ENCODE assay signal across 8 mouse cellular contexts in the genomic region with DNA sequence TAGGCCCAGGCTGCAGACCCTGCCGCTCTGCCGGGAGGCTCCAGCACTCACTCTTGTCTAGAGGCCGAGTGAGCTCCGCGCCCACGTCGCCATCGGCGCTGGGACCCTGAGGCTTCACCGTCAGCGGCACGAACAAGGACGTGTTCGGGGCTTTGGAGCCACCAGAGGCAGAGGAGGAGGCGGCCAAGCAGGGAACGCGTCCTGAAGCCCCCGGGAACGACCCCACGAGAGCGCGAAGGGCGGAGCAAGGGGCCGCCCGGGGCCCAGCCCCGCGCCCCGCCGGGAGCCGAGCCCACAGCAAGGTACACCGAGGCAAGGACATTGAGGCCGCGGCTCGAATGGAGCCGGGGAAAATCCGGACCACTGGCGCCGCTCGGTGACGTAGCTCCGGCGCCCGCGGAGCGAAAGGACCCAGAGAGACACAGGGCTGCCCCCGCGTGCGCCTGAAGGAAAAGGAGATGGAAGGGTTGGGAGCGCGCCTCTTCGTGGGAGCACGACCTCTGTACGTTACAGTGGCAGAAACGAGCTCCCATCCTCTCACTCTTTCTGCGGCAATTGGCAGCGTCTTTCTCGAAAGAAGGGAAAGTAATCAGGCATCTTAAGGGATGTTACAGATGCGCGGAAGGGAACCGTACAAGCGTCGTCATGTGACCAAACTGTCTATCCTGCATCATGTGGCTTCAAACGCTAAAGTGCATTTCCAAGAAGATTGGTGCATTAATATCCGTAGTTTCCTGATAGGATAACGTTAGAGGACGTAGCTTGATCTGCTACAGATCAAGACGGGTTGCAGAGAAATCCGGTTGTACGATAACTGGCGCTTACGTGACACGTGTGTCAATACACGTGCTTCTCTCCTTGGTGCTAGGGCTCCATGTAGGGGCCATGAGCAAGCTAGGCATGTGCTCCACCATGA. TPM values are rescaled to one million over a fixed set of nuclear protein-coding genes. Genes with fewer than 3 reads are reported as not detected.
A peak's percentile ranks its signal among the peaks of the same experiment; 100 is the strongest.
DNase-seq lines count a peak whose midpoint lies in the region; ATAC-seq and TF ChIP-seq lines count a peak whose summit lies in the region.

A gene (plus strand): TSS at position 126 of the 916 bp plus-strand sequence.
A gene (minus strand): TSS at position 375 of the 916 bp plus-strand sequence.

- no peak for TF ChIP-seq POLR2A in kidney, adult 2 months (IDR thresholded peaks at IDR 0.05; ENCODE audit: low read depth, low read length)
- TF ChIP-seq POLR2A in spleen, adult 2 months (IDR thresholded peaks at IDR 0.05; ENCODE audit: low read depth, low read length) = peak; percentile 32; the same call in 1 of the 2 replicates

- no peaks in the 10 kb centered on the region for H3K27me3 ChIP-seq in embryonic facial prominence, embryonic 13.5 days
- H3K27me3 ChIP-seq in kidney, adult 2 months (replicated peaks; ENCODE audit: control insufficient read depth, insufficient read depth, low read length) = no peaks in the 10 kb centered on the region
- no peaks in the 10 kb centered on the region for H3K27me3 ChIP-seq in limb, embryonic 12.5 days
- H3K27me3 ChIP-seq in midbrain, embryonic 15.5 days (replicated peaks) = no peaks in the 10 kb centered on the region
- no peaks in the 10 kb centered on the region for H3K27me3 ChIP-seq in spleen, adult 2 months (ENCODE audit: control insufficient read depth, insufficient read depth, low read length)

- peaks cover 28% of the 10 kb centered on the region for H3K36me3 ChIP-seq in embryonic facial prominence, embryonic 13.5 days
- no peaks in the 10 kb centered on the region; the same call in 1 of the 2 replicates for H3K36me3 ChIP-seq in kidney, adult 2 months (ENCODE audit: control insufficient read depth, insufficient read depth, low read length)
- peaks cover 32% of the 10 kb centered on the region for H3K36me3 ChIP-seq in limb, embryonic 12.5 days
- peaks cover 23% of the 10 kb centered on the region for H3K36me3 ChIP-seq in midbrain, embryonic 15.5 days (replicated peaks)
- H3K36me3 ChIP-seq in spleen, adult 2 months (ENCODE audit: control insufficient read depth, insufficient read depth, low read length) = peaks cover 10% of the 10 kb centered on the region

- H3K9ac ChIP-seq in embryonic facial prominence, embryonic 13.5 days = peak within 1 kb of the TSS; percentile 98
- H3K9ac ChIP-seq in limb, embryonic 12.5 days (replicated peaks) = peak within 1 kb of the TSS; percentile 93
- peak within 1 kb of the TSS; percentile 98 for H3K9ac ChIP-seq in midbrain, embryonic 15.5 days

- DNase-seq in 3134 (ENCODE audit: extremely low read depth, insufficient read length, low spot score) = peak; percentile 87
- peak; percentile 91 to 94 for DNase-seq in adrenal gland, postnatal 36 days
- peak; percentile 88 to 98 for DNase-seq in heart, adult 18-20 months
- peak; percentile 92 for DNase-seq in kidney, adult 2 months
- peak; percentile 82 to 85 for DNase-seq in spleen, adult 2 months (ENCODE audit: low read depth in 1 of 2, low spot score in 2 of 2)

- peak within 1 kb of the TSS; percentile 74 for H3K4me2 ChIP-seq in embryonic facial prominence, embryonic 13.5 days
- peak within 1 kb of the TSS; percentile 60 for H3K4me2 ChIP-seq in limb, embryonic 12.5 days
- H3K4me2 ChIP-seq in midbrain, embryonic 15.5 days = peak within 1 kb of the TSS; percentile 71

- no peaks in the 10 kb centered on the region for H3K9me3 ChIP-seq in embryonic facial prominence, embryonic 13.5 days
- no peaks in the 10 kb centered on the region for H3K9me3 ChIP-seq in limb, embryonic 12.5 days
- no peaks in the 10 kb centered on the region for H3K9me3 ChIP-seq in midbrain, embryonic 15.5 days

- under 1% methylated on average over 73 of the region's 73 CpGs for WGBS in embryonic facial prominence, embryonic 13.5 days
- under 1% methylated on average over 73 of the region's 73 CpGs for WGBS in kidney, adult 2 months
- WGBS in limb, embryonic 12.5 days = under 1% methylated on average over 73 of the region's 73 CpGs
- under 1% methylated on average over 73 of the region's 73 CpGs for WGBS in midbrain, embryonic 15.5 days
- WGBS in spleen, adult 2 months = under 1% methylated on average over 73 of the region's 73 CpGs

- H3K4me3 ChIP-seq in embryonic facial prominence, embryonic 13.5 days = peak within 1 kb of the TSS; percentile 98
- peak within 1 kb of the TSS; percentile 85 for H3K4me3 ChIP-seq in kidney, adult 2 months (ENCODE audit: insufficient read depth, low read depth, low read length)
- peak within 1 kb of the TSS; percentile 88 for H3K4me3 ChIP-seq in limb, embryonic 12.5 days (replicated peaks)
- H3K4me3 ChIP-seq in midbrain, embryonic 15.5 days = peak within 1 kb of the TSS; percentile 93
- H3K4me3 ChIP-seq in spleen, adult 2 months (ENCODE audit: extremely low read depth, insufficient read depth, insufficient read length) = peak within 1 kb of the TSS; percentile 94

- H3K27ac ChIP-seq in embryonic facial prominence, embryonic 13.5 days = peak within 1 kb of the TSS; percentile 87
- peak within 1 kb of the TSS; percentile 95 for H3K27ac ChIP-seq in kidney, adult 2 months (ENCODE audit: insufficient read depth, low read depth, low read length)
- peak within 1 kb of the TSS; percentile 77 for H3K27ac ChIP-seq in limb, embryonic 12.5 days
- H3K27ac ChIP-seq in midbrain, embryonic 15.5 days = peak within 1 kb of the TSS; percentile 94
- H3K27ac ChIP-seq in spleen, adult 2 months (ENCODE audit: insufficient read depth, low read length) = peak within 1 kb of the TSS; percentile 96

- ATAC-seq in embryonic facial prominence, embryonic 13.5 days (ENCODE audit: insufficient number of reproducible peaks, insufficient read depth, low FRiP score, low TSS enrichment, low read depth) = peak; percentile 83
- ATAC-seq in limb, embryonic 12.5 days (ENCODE audit: insufficient number of reproducible peaks, insufficient read depth, low FRiP score, low TSS enrichment, low read depth) = peak; percentile 84
- peak; percentile 97 for ATAC-seq in midbrain, embryonic 15.5 days (replicated peaks)

- H3K4me1 ChIP-seq in embryonic facial prominence, embryonic 13.5 days = peaks cover 15% of the 10 kb centered on the region
- peaks cover 4% of the 10 kb centered on the region; the same call in 1 of the 2 replicates for H3K4me1 ChIP-seq in kidney, adult 2 months (ENCODE audit: control insufficient read depth, insufficient read depth, low read length)
- H3K4me1 ChIP-seq in limb, embryonic 12.5 days (replicated peaks) = peaks cover 14% of the 10 kb centered on the region
- H3K4me1 ChIP-seq in midbrain, embryonic 15.5 days = peaks cover 18% of the 10 kb centered on the region
- peaks cover 3% of the 10 kb centered on the region; the same call in 1 of the 2 replicates for H3K4me1 ChIP-seq in spleen, adult 2 months (ENCODE audit: control insufficient read depth, insufficient read depth, insufficient read length)

- no peak for TF ChIP-seq CTCF in kidney, adult 2 months (conservative IDR thresholded peaks at IDR 0.05; ENCODE audit: insufficient read depth, insufficient read length, low read depth, low read length)
- TF ChIP-seq CTCF in spleen, adult 2 months (IDR thresholded peaks at IDR 0.05; ENCODE audit: extremely low read depth, insufficient read depth, insufficient read length, insufficient replicate concordance) = no peak

RNA-seq across cellular contexts. Expression of the first gene that starts in this region (rescaled TPM):
- under 1 TPM; 0.43 to 0.53 TPM for total RNA-seq in adrenal gland, postnatal 36 days (2021)
- polyA plus RNA-seq in embryonic facial prominence, embryonic 13.5 days (2015; fragmentation: Nextera tagmentation; extraction: Ambion mirVana) = 0.60 and 0.73 TPM in 2 replicates
- total RNA-seq in heart, adult 18-20 months (2021) = under 1 TPM; 0.21 to 0.37 TPM
- 0.14 and 0.16 TPM in 2 replicates for polyA plus RNA-seq in kidney, adult 2 months (2012; rRNA removed)
- polyA plus RNA-seq in limb, embryonic 12.5 days (2016; fragmentation: Nextera tagmentation; extraction: Ambion mirVana) = 0.71 and 1.1 TPM in 2 replicates
- polyA plus RNA-seq in midbrain, embryonic 15.5 days (2015; fragmentation: Nextera tagmentation; extraction: Ambion mirVana) = 1.2 and 1.5 TPM in 2 replicates
- not detected in 2 replicates for polyA plus RNA-seq in spleen, adult 2 months (2012; rRNA removed)

RNA-seq across cellular contexts. Expression of the second gene that starts in this region (rescaled TPM):
- total RNA-seq in adrenal gland, postnatal 36 days (2021) = 10 to 100 TPM; 28.9 to 34.1 TPM
- polyA plus RNA-seq in embryonic facial prominence, embryonic 13.5 days (2015; fragmentation: Nextera tagmentation; extraction: Ambion mirVana) = 25.3 and 26.2 TPM in 2 replicates
- total RNA-seq in heart, adult 18-20 months (2021) = 10 to 100 TPM; 37.2 to 40.7 TPM
- polyA plus RNA-seq in kidney, adult 2 months (2012; rRNA removed) = 22.9 and 25.4 TPM in 2 replicates
- 30.1 and 32.3 TPM in 2 replicates for polyA plus RNA-seq in limb, embryonic 12.5 days (2016; fragmentation: Nextera tagmentation; extraction: Ambion mirVana)
- 19.8 and 21.1 TPM in 2 replicates for polyA plus RNA-seq in midbrain, embryonic 15.5 days (2015; fragmentation: Nextera tagmentation; extraction: Ambion mirVana)
- 8.0 and 10.4 TPM in 2 replicates for polyA plus RNA-seq in spleen, adult 2 months (2012; rRNA removed)

Comparison
In these comparisons a context has a peak if more than half of its experiments do, and no peak if none do; other contexts are left out.
1. Peak in every context shown above with its lines: DNase-seq, ATAC-seq, H3K4me3 ChIP-seq and H3K27ac ChIP-seq.